7 mouse cellular contexts compared by ENCODE assay signal in the genomic region with DNA sequence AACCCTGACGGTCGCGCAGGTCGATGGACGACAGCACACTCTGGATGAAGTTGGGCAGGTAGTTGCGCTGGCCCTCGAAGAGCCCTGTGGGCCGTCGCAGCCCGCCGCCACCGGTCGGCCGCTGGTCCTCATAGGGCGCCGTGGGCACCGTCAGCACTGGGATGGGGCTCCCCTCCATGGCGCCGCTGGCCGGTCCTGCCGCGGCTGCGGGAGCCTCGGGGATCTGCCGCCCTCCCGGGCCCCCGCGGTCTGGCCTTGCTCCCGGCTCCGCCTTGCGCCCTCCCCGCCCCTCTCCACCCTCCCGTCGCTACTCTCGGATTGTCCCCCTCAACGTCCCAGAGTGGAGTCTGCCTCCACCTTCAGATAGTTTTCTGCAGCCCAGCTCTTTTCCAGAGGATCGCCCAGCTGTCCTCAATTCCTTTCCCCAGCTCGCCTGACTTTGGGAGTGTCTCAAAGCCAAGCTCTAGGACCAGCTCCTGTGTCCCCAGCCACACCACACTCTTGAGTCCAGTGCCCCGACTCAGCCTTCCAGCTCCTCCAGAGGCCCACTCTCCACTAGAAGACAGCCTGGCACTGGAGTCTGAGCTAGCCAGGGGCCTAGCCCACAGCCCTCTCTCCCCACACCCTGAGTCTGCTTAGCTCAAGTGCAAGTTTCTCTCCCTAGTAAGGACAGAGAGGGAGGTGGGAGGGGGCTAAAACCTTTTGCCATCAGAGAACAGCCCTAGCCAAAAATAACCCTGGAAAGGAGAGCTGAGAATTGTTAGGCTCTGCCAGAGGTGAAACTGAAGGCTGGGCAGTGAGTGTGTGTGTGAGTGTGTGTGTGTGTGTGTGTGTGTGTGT. TPM values are rescaled to one million over a fixed set of nuclear protein-coding genes. Genes with fewer than 3 reads are reported as not detected.
A peak's percentile ranks its signal among the peaks of the same experiment; 100 is the strongest.
DNase-seq lines count a peak whose midpoint lies in the region; ATAC-seq and TF ChIP-seq lines count a peak whose summit lies in the region.

A gene (minus strand): TSS at position 244 of the 840 bp plus-strand sequence.

- ATAC-seq in embryonic facial prominence, embryonic 11.5 days (replicated peaks; ENCODE audit: insufficient number of reproducible peaks, low FRiP score, low TSS enrichment, low read depth): peak; percentile 39; the same call in 1 of the 2 replicates
- peak; percentile 80 for ATAC-seq in heart, embryonic 11.5 days (replicated peaks; ENCODE audit: insufficient number of reproducible peaks, low FRiP score, low TSS enrichment)
- peak; percentile 52; the same call in 1 of the 2 replicates for ATAC-seq in kidney, postnatal 0 days (replicated peaks; ENCODE audit: low FRiP score, low read depth)

- peak; percentile 47; the same call in 1 of the 2 replicates for TF ChIP-seq CTCF in kidney, postnatal 0 days (IDR thresholded peaks at IDR 0.05; ENCODE audit: low read depth)

- peak within 1 kb of the TSS; percentile 44 for H3K4me3 ChIP-seq in embryonic facial prominence, embryonic 11.5 days (ENCODE audit: low read depth, low read length)
- H3K4me3 ChIP-seq in heart, embryonic 11.5 days (ENCODE audit: low read depth, low read length): peak within 1 kb of the TSS; percentile 62
- H3K4me3 ChIP-seq in kidney, postnatal 0 days (replicated peaks; ENCODE audit: low read depth, low read length): peak within 1 kb of the TSS; percentile 53
- peak within 1 kb of the TSS; percentile 61 for H3K4me3 ChIP-seq in midbrain, embryonic 10.5 days

- WGBS in embryonic facial prominence, embryonic 11.5 days: 1% methylated on average over 39 of the region's 39 CpGs
- WGBS in heart, embryonic 11.5 days (ENCODE audit: insufficient replicate concordance): 1% methylated on average over 37 of the region's 39 CpGs
- under 1% methylated on average over 36 of the region's 39 CpGs for WGBS in kidney, postnatal 0 days
- 2% methylated on average over 25 of the region's 39 CpGs for WGBS in midbrain, embryonic 10.5 days

- no peak within 1 kb of the TSS for H3K27ac ChIP-seq in embryonic facial prominence, embryonic 11.5 days (replicated peaks; ENCODE audit: low read depth, low read length)
- H3K27ac ChIP-seq in heart, embryonic 11.5 days (ENCODE audit: low read depth, low read length): peak within 1 kb of the TSS; percentile 95
- no peak within 1 kb of the TSS for H3K27ac ChIP-seq in kidney, postnatal 0 days
- peak within 1 kb of the TSS; percentile 77 for H3K27ac ChIP-seq in midbrain, embryonic 10.5 days (replicated peaks)

- H3K4me1 ChIP-seq in embryonic facial prominence, embryonic 11.5 days (ENCODE audit: control insufficient read depth, insufficient read depth, low read length): no peaks in the 10 kb centered on the region
- peaks cover 5% of the 10 kb centered on the region; the same call in 1 of the 2 replicates for H3K4me1 ChIP-seq in heart, embryonic 11.5 days (ENCODE audit: control insufficient read depth, insufficient read depth, low read length)
- peaks cover 9% of the 10 kb centered on the region for H3K4me1 ChIP-seq in kidney, postnatal 0 days (replicated peaks; ENCODE audit: insufficient read depth, low read length)
- peaks cover 15% of the 10 kb centered on the region for H3K4me1 ChIP-seq in midbrain, embryonic 10.5 days

- no peaks in the 10 kb centered on the region for H3K9me3 ChIP-seq in embryonic facial prominence, embryonic 11.5 days (replicated peaks; ENCODE audit: control insufficient read depth, low read length)
- H3K9me3 ChIP-seq in heart, embryonic 11.5 days (replicated peaks; ENCODE audit: control insufficient read depth, low read length): no peaks in the 10 kb centered on the region
- H3K9me3 ChIP-seq in kidney, postnatal 0 days (replicated peaks; ENCODE audit: low read length): no peaks in the 10 kb centered on the region
- no peaks in the 10 kb centered on the region for H3K9me3 ChIP-seq in midbrain, embryonic 10.5 days (replicated peaks)

- peaks cover 4% of the 10 kb centered on the region; the same call in 1 of the 2 replicates for H3K27me3 ChIP-seq in embryonic facial prominence, embryonic 11.5 days (ENCODE audit: control insufficient read depth, insufficient read depth, low read length)
- H3K27me3 ChIP-seq in heart, embryonic 11.5 days (ENCODE audit: control insufficient read depth, insufficient read depth, low read length): no peaks in the 10 kb centered on the region
- H3K27me3 ChIP-seq in kidney, postnatal 0 days (ENCODE audit: insufficient read depth, low read length): no peaks in the 10 kb centered on the region
- H3K27me3 ChIP-seq in midbrain, embryonic 10.5 days (ENCODE audit: low read depth, poor library complexity, severe bottlenecking): peaks cover 47% of the 10 kb centered on the region

- H3K4me2 ChIP-seq in embryonic facial prominence, embryonic 11.5 days (ENCODE audit: low read depth, low read length): peak within 1 kb of the TSS; percentile 87
- H3K4me2 ChIP-seq in heart, embryonic 11.5 days: peak within 1 kb of the TSS; percentile 63
- peak within 1 kb of the TSS; percentile 82 for H3K4me2 ChIP-seq in kidney, postnatal 0 days (ENCODE audit: low read length)

- peak; percentile 74 for DNase-seq in adrenal gland, adult 2 months
- DNase-seq in embryonic facial prominence, embryonic 11.5 days (ENCODE audit: low spot score): peak; percentile 32
- DNase-seq in kidney, postnatal 0 days (ENCODE audit: low spot score): peak; percentile 79
- peak; percentile 46 for DNase-seq in midbrain, embryonic 10.5 days (ENCODE audit: low spot score)
- peak; percentile 62 for DNase-seq in urinary bladder, postnatal 14 days (ENCODE audit: low spot score)
- DNase-seq in right cerebral cortex, adult 18-20 months: no peak

- peak within 1 kb of the TSS; percentile 64 for H3K9ac ChIP-seq in embryonic facial prominence, embryonic 11.5 days (replicated peaks; ENCODE audit: low read length)
- H3K9ac ChIP-seq in heart, embryonic 11.5 days (ENCODE audit: low read depth, low read length): peak within 1 kb of the TSS; percentile 85
- peak within 1 kb of the TSS; percentile 59 for H3K9ac ChIP-seq in kidney, postnatal 0 days (ENCODE audit: low read depth, low read length)

- H3K36me3 ChIP-seq in embryonic facial prominence, embryonic 11.5 days (replicated peaks; ENCODE audit: control insufficient read depth, insufficient read depth, low read depth, low read length): no peaks in the 10 kb centered on the region
- H3K36me3 ChIP-seq in heart, embryonic 11.5 days (ENCODE audit: control insufficient read depth, insufficient read depth, low read length): no peaks in the 10 kb centered on the region
- H3K36me3 ChIP-seq in kidney, postnatal 0 days (ENCODE audit: insufficient read depth, low read length): no peaks in the 10 kb centered on the region
- H3K36me3 ChIP-seq in midbrain, embryonic 10.5 days: no peaks in the 10 kb centered on the region

RNA-seq across cellular contexts. Expression of the gene that starts here (rescaled TPM):
- 10 to 100 TPM; 51.9 to 89.1 TPM for total RNA-seq in adrenal gland, adult 2 months (2021)
- 5.3 and 7.3 TPM in 2 replicates for polyA plus RNA-seq in adrenal gland, adult 2 months (2012; rRNA removed)
- polyA plus RNA-seq in embryonic facial prominence, embryonic 11.5 days (2014; fragmentation: Nextera tagmentation; extraction: Ambion mirVana): 1.3 and 2.2 TPM in 2 replicates
- polyA plus RNA-seq in heart, embryonic 11.5 days (2014; fragmentation: Nextera tagmentation; extraction: Ambion mirVana): 5.3 and 6.3 TPM in 2 replicates
- 0.87 and 0.96 TPM in 2 replicates for polyA plus RNA-seq in kidney, postnatal 0 days (2015; fragmentation: Nextera tagmentation; extraction: Ambion mirVana)
- polyA plus RNA-seq in midbrain, embryonic 10.5 days (2016; fragmentation: Nextera tagmentation; extraction: Ambion mirVana): 0.17 and 0.22 TPM in 2 replicates

Comparison
In these comparisons a context has a peak if more than half of its experiments do, and no peak if none do; other contexts are left out.
1. Peak in DNase-seq, ATAC-seq, H3K4me3 ChIP-seq, H3K9ac ChIP-seq and H3K4me2 ChIP-seq in kidney, postnatal 0 days; RNA of the gene not detected or under 1 TPM.
2. Peak in DNase-seq, H3K4me3 ChIP-seq and H3K27ac ChIP-seq in midbrain, embryonic 10.5 days; RNA of the gene not detected or under 1 TPM.